Mouse (Mus musculus) yolk sac, embryonic 10.5 days (tissue): ENCODE data around the gene Rccd1.

Source experiments
- DNase-seq: peaks from one replicate; pipeline ENCODE4 v3.0.0-alpha.2; 2017; ENCODE audit warnings: low spot score

The Rccd1 gene

GRCm38 (mm10) chr7:80298754-80299153 is 25.5 kb downstream of the Rccd1 start:
- DNase-seq, result no peak

GRCm38 (mm10) chr7:80297041-80297440 is 27.2 kb downstream of the Rccd1 start:
- no peak for DNase-seq

GRCm38 (mm10) chr7:80296462-80296861 is 27.8 kb downstream of the Rccd1 start:
- DNase-seq, result no peak

GRCm38 (mm10) chr7:80294764-80295648 is 29.2 kb downstream of the Rccd1 start:
- peak; percentile 73 for DNase-seq

GRCm38 (mm10) chr7:80294062-80294763 is 30.0 kb downstream of the Rccd1 start, which contains the start of gene Prc1:
Gene Prc1, plus strand, starts transcription at chr7:80294450.
- peak; percentile 99 for DNase-seq

- peak; percentile 40 for DNase-seq
Measured at GRCm38 (mm10) chr7:80287736-80288135, 36.5 kb downstream of the Rccd1 start.

- no peak for DNase-seq
Measured at GRCm38 (mm10) chr7:80285725-80286124, 38.5 kb downstream of the Rccd1 start.

- DNase-seq, result peak; percentile 25
Measured at GRCm38 (mm10) chr7:80284391-80284790, 39.9 kb downstream of the Rccd1 start.

GRCm38 (mm10) chr7:80283226-80283918 is 40.9 kb downstream of the Rccd1 start:
- peak; percentile 79 for DNase-seq

- no peak for DNase-seq
Measured at GRCm38 (mm10) chr7:80281646-80282045, 42.6 kb downstream of the Rccd1 start.

- DNase-seq, result no peak
Measured at GRCm38 (mm10) chr7:80280998-80281397, 43.3 kb downstream of the Rccd1 start.

- DNase-seq, result no peak
Measured at GRCm38 (mm10) chr7:80280032-80280431, 44.2 kb downstream of the Rccd1 start.

- DNase-seq, result no peak
Measured at GRCm38 (mm10) chr7:80276374-80276773, 47.9 kb downstream of the Rccd1 start.

GRCm38 (mm10) chr7:80273456-80273855 is 50.8 kb downstream of the Rccd1 start:
- no peak for DNase-seq

- DNase-seq, result no peak
Measured at GRCm38 (mm10) chr7:80269751-80270255, 54.5 kb downstream of the Rccd1 start.

- peak; percentile 93 for DNase-seq
Measured at GRCm38 (mm10) chr7:80268897-80269750, 55.1 kb downstream of the Rccd1 start, which contains the start of gene Vps33b. Gene Vps33b, plus strand, starts transcription at chr7:80269649.

GRCm38 (mm10) chr7:80267764-80268163 is 56.5 kb downstream of the Rccd1 start:
- no peak for DNase-seq

GRCm38 (mm10) chr7:80264606-80265005 is 59.6 kb downstream of the Rccd1 start:
- no peak for DNase-seq

GRCm38 (mm10) chr7:80261372-80261990 is 62.8 kb downstream of the Rccd1 start:
- peak; percentile 37 for DNase-seq

- DNase-seq, result peak; percentile 90
Measured at GRCm38 (mm10) chr7:80260625-80261371, 63.5 kb downstream of the Rccd1 start, which contains the start of gene Ngrn. Gene Ngrn, plus strand, starts transcription at chr7:80261215.
